Mouse (Mus musculus) layer of hippocampus, postnatal 25 days (tissue): Measurements from ENCODE around the gene Fam160b1. TPM values are rescaled to one million over a fixed set of nuclear protein-coding genes. Genes with fewer than 3 reads are reported as not detected.

Experiments
- DNase-seq, 2 experiments: peaks; one replicate each; pipeline ENCODE4 v3.0.0; 2022; ENCODE audit warnings: mixed read lengths in 2 of 2, low spot score in 1 of 2; ENCODE audit errors: extremely low spot score in 1 of 2
- total RNA-seq, 2 experiments: library from RNA; stranded (reverse); gene quantifications; 2 replicates each; pipeline ENCODE4 v1.2.3; 2021

Gene Fam160b1
- total RNA-seq, 2 experiments from 2014 or later: 21.1 to 21.7 TPM

GRCm38 (mm10) chr19:57363538-57363937 is 3.1 kb downstream of the Fam160b1 start:
- no peak for DNase-seq

- DNase-seq: no peak
Measured at GRCm38 (mm10) chr19:57364942-57365673, 4.6 kb downstream of the Fam160b1 start.

GRCm38 (mm10) chr19:57366007-57366406 is 5.5 kb downstream of the Fam160b1 start:
- no peak for DNase-seq

GRCm38 (mm10) chr19:57366626-57367025 is 6.1 kb downstream of the Fam160b1 start:
- DNase-seq: no peak

GRCm38 (mm10) chr19:57367201-57367600 is 6.7 kb downstream of the Fam160b1 start:
- DNase-seq: no peak

GRCm38 (mm10) chr19:57367849-57368387 is 7.4 kb downstream of the Fam160b1 start:
- no peak for DNase-seq

- no peak for DNase-seq
Measured at GRCm38 (mm10) chr19:57373276-57373811, 12.9 kb downstream of the Fam160b1 start.

- no peak for DNase-seq
Measured at GRCm38 (mm10) chr19:57375161-57375560, 14.7 kb downstream of the Fam160b1 start.

- no peak for DNase-seq
Measured at GRCm38 (mm10) chr19:57375746-57376145, 15.3 kb downstream of the Fam160b1 start.

GRCm38 (mm10) chr19:57377043-57377703 is 16.7 kb downstream of the Fam160b1 start:
- DNase-seq: no peak

- no peak for DNase-seq
Measured at GRCm38 (mm10) chr19:57386176-57386693, 25.8 kb downstream of the Fam160b1 start.

GRCm38 (mm10) chr19:57391545-57391944 is 31.1 kb downstream of the Fam160b1 start:
- no peak for DNase-seq

GRCm38 (mm10) chr19:57393357-57393957 is 33.0 kb downstream of the Fam160b1 start:
- no peak for DNase-seq

GRCm38 (mm10) chr19:57396609-57397008 is 36.1 kb downstream of the Fam160b1 start:
- DNase-seq: no peak

- DNase-seq: no peak
Measured at GRCm38 (mm10) chr19:57402364-57402763, 41.9 kb downstream of the Fam160b1 start.

GRCm38 (mm10) chr19:57403700-57404501 is 43.4 kb downstream of the Fam160b1 start:
- peak; percentile 52 to 79 for DNase-seq

GRCm38 (mm10) chr19:57404502-57404848 is 44.0 kb downstream of the Fam160b1 start:
- peak in 1 of 2 experiments; percentile 9 for DNase-seq

- no peak for DNase-seq
Measured at GRCm38 (mm10) chr19:57407947-57408346, 47.5 kb downstream of the Fam160b1 start.

GRCm38 (mm10) chr19:57411375-57412196 is 51.1 kb downstream of the Fam160b1 start:
- DNase-seq: peak; percentile 13 to 26
